Mouse (Mus musculus) midbrain, embryonic 11.5 days (tissue): ENCODE results near the gene Vmn1r104. TPM values are rescaled to one million over a fixed set of nuclear protein-coding genes. Genes with fewer than 3 reads are reported as not detected.
"Not testable (repeated sequence)": the region's sequence is repeated elsewhere in the genome, so short reads cannot be mapped to it uniquely, and the experiment has no call there.

ENCODE experiments used
- ATAC-seq: fragments of 200-750 bp; cut with Nextera tagmentation; 2 replicates; pipeline ENCODE4 v1.8.0; 2017; ENCODE audit warnings: moderate TSS enrichment, moderate library complexity; ENCODE audit not compliant: low FRiP score
- DNase-seq: peaks from one replicate; pipeline ENCODE4 v3.0.0; 2015; ENCODE audit warnings: low spot score; ENCODE audit errors: missing footprints
- H3K27ac ChIP-seq: fragments of 300-500 bp; sonication (generic); 2 replicates; pipeline ENCODE4 v1.5.1; 2014; ENCODE audit warnings: low read depth, low read length
- H3K27me3 ChIP-seq: fragments of 300-500 bp; sonication (generic); 2 replicates; pipeline ENCODE4 v1.6.1; 2014; ENCODE audit warnings: mild to moderate bottlenecking, low read length, moderate library complexity, mixed read lengths; ENCODE audit not compliant: control insufficient read depth, insufficient read depth
- H3K36me3 ChIP-seq: fragments of 300-500 bp; sonication (generic); 2 replicates; pipeline ENCODE4 v1.6.1; 2014; ENCODE audit warnings: mild to moderate bottlenecking, low read length, moderate library complexity, mixed read lengths; ENCODE audit not compliant: control insufficient read depth, insufficient read depth
- H3K4me1 ChIP-seq: fragments of 300-500 bp; sonication (generic); 2 replicates; pipeline ENCODE4 v1.6.1; 2014; ENCODE audit warnings: low read length; ENCODE audit not compliant: control insufficient read depth, insufficient read depth
- H3K4me2 ChIP-seq: fragments of 300-500 bp; sonication (generic); 2 replicates; pipeline ENCODE4 v1.6.1; 2014; ENCODE audit warnings: mild to moderate bottlenecking, moderate library complexity
- H3K4me3 ChIP-seq: fragments of 300-500 bp; sonication (generic); 2 replicates; pipeline ENCODE4 v1.5.1; 2014; ENCODE audit warnings: low read depth, low read length
- H3K9ac ChIP-seq: fragments of 300-500 bp; sonication (generic); 2 replicates; pipeline ENCODE4 v1.6.1; 2014; ENCODE audit warnings: low read length
- H3K9me3 ChIP-seq: fragments of 300-500 bp; sonication (generic); 2 replicates; pipeline ENCODE4 v1.6.1; 2016; ENCODE audit warnings: low read length; ENCODE audit not compliant: control insufficient read depth
- WGBS: fragments of 180-500 bp; shearing (Covaris S2); extraction: QIAGEN DNeasy Blood & Tissue Kit; methylation state at CpG from one replicate; pipeline ENCODE4 v1.1.7; 2014; 5-methylcytosine and 5-hydroxymethylcytosine counted together
- polyA plus RNA-seq: library from polyadenylated mRNA; unstranded; fragments of >200 nt; fragmentation: Nextera tagmentation; extraction: Ambion mirVana; gene quantifications from 2 replicates; pipeline ENCODE4 v1.2.1, GENCODE M21; 2014

Vmn1r104 gene
- not detected in 2 replicates for polyA plus RNA-seq

DNA sequence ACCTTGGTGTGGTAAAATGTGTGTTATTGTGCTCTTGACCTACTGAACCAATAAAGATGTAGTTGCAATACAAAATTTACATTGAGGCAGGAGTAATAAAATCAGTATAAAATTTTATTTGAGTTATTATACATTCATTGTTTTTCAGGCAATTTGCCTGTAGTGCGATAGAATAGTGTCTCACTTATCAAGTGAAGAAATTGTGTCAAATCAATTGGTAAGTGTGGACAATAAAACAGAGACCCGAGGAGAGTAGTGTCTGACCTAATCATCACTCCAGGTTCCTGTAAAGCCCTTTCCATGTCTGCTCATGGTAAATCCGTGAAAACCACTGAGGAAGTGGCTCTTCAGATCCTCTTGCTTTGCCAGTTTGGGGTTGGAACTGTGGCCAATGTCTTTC is at the start of gene Vmn1r104:
Gene Vmn1r104 (plus strand): TSS at position 301 of the 400 bp plus-strand sequence.
- not testable (repeated sequence) for H3K9ac ChIP-seq, DNase-seq, H3K27me3 ChIP-seq, H3K9me3 ChIP-seq, H3K4me2 ChIP-seq, H3K36me3 ChIP-seq, H3K4me1 ChIP-seq, H3K27ac ChIP-seq, ATAC-seq, H3K4me3 ChIP-seq
- no CpG with 5 or more reads among the region's 3 CpGs for WGBS

DNA sequence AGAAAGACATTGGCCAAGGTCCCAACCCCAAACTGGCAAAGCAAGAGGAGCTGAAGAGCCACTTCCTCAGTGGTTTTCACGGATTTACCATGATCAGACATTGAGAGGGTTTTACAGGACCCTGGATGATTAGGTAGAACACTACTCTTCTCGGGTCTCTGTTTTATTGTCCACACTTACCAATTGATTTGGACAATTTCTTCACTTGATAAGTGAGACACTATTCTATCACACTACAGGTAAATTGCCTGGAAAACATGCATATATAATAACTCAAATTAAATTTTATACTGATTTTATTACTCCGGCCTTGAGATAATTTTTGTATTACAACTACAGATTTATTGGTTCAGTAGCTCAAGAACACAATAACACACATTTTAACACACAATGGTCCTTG is 23.2 kb upstream of the Vmn1r104 start, which contains the start of gene Vmn1r103:
Gene Vmn1r103 (minus strand): TSS at position 101 of the 400 bp plus-strand sequence.
- H3K36me3 ChIP-seq, H3K27ac ChIP-seq, H3K9me3 ChIP-seq, H3K9ac ChIP-seq, H3K4me1 ChIP-seq, DNase-seq, H3K4me3 ChIP-seq, ATAC-seq, H3K4me2 ChIP-seq, H3K27me3 ChIP-seq: not testable (repeated sequence)
- WGBS, result no CpG with 5 or more reads among the region's 3 CpGs

DNA sequence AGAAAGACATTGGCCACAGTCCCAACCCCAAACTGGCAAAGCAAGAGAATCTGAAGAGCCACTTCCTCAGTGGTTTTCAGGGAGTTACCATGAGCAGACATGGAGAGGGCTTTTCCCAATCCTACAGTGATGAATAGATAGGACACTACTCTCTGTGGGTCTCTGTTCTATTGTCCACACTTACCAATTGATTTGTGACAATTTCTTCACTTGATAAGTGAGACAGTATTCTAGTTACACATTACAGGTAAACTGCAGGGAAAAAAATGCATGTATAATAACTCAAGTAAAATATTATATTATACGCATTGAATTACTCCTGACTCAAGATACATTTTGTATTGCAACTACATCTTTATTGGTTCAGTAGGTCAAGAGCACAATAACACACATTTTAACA is 12.0 kb downstream of the Vmn1r104 start, which contains the start of gene Gm5726:
Gene Gm5726 (minus strand): TSS at position 101 of the 400 bp plus-strand sequence.
- not testable (repeated sequence) for H3K4me3 ChIP-seq, DNase-seq, H3K9me3 ChIP-seq, ATAC-seq, H3K27me3 ChIP-seq, H3K27ac ChIP-seq, H3K4me1 ChIP-seq, H3K4me2 ChIP-seq, H3K9ac ChIP-seq, H3K36me3 ChIP-seq
- no CpG with 5 or more reads among the region's 1 CpGs for WGBS

DNA sequence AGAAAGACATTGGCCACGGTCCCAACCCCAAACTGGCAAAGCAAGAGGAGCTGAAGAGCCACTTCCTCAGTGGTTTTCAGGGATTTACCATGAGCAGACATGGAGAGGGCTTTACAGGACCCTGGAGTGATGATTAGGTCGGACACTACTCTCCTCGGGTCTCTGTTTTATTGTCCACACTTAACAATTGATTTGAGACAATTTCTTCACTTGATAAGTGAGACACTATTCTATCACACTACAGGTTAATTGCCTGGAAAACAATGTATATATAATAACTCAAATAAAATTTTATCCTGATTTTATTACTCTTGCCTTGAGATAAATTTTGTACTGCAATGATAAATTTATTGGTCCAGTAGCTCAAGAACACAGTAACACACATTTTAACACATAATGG is 42.5 kb downstream of the Vmn1r104 start, which contains the start of gene Gm4141:
Gene Gm4141 (minus strand): TSS at position 101 of the 400 bp plus-strand sequence.
- H3K4me1 ChIP-seq, ATAC-seq, H3K27me3 ChIP-seq, H3K9ac ChIP-seq, H3K36me3 ChIP-seq, H3K27ac ChIP-seq, H3K9me3 ChIP-seq, H3K4me2 ChIP-seq, H3K4me3 ChIP-seq, DNase-seq: not testable (repeated sequence)
- no CpG with 5 or more reads among the region's 3 CpGs for WGBS

Other genes starting within 250 kb of the Vmn1r104 start
- gene Gm4133, start 199.8 kb upstream of the Vmn1r104 start, polyA plus RNA-seq, result not detected in 2 replicates
- gene Gm5728, start 158.4 kb upstream of the Vmn1r104 start, polyA plus RNA-seq, result not detected in 2 replicates
- gene Vmn1r100, start 115.9 kb upstream of the Vmn1r104 start, polyA plus RNA-seq, result not detected in 2 replicates
- gene Vmn1r101, start 91.2 kb upstream of the Vmn1r104 start, polyA plus RNA-seq, result not detected in 2 replicates
- gene Gm10670, start 58.9 kb upstream of the Vmn1r104 start, polyA plus RNA-seq, result not detected in 2 replicates
- gene Vmn1r103, start 23.3 kb upstream of the Vmn1r104 start, polyA plus RNA-seq, result not detected in 2 replicates
- not detected in 2 replicates for gene Gm5726, start 11.9 kb downstream of the Vmn1r104 start, polyA plus RNA-seq
- not detected in 2 replicates for gene Gm4141, start 42.4 kb downstream of the Vmn1r104 start, polyA plus RNA-seq
- not detected in 2 replicates for gene Gm4513, start 65.2 kb downstream of the Vmn1r104 start, polyA plus RNA-seq
- gene Vmn1r107, start 135.1 kb downstream of the Vmn1r104 start, polyA plus RNA-seq, result not detected in 2 replicates
- not detected in 2 replicates for gene Vmn1r111, start 169.4 kb downstream of the Vmn1r104 start, polyA plus RNA-seq
- gene Gm10668, start 196.8 kb downstream of the Vmn1r104 start, polyA plus RNA-seq, result not detected in 2 replicates
- not detected in 2 replicates for gene Vmn1r112, start 237.3 kb downstream of the Vmn1r104 start, polyA plus RNA-seq